11 mouse cellular contexts compared by ENCODE assay signal in genomic region chr2:110373186-110373585, GRCm38 (mm10). TPM values are rescaled to one million over a fixed set of nuclear protein-coding genes. Genes with fewer than 3 reads are reported as not detected.
"Had no signal": no experiment of that assay in that cellular context is flagged by ENCODE, and none has a peak within 500 bp of the region (broad histone marks: within the 10 kb centered on the region; RNA-seq: fewer than 3 reads in every experiment).

No protein-coding gene starts in this region.

- H3K9ac ChIP-seq: limb, embryonic 15.5 days; liver, embryonic 12.5 days; stomach, embryonic 15.5 days had no signal

- H3K4me1 ChIP-seq: limb, embryonic 15.5 days; liver, embryonic 12.5 days; stomach, embryonic 15.5 days had no signal

- H3K27ac ChIP-seq: kidney, postnatal 0 days; left cerebral cortex, adult 2 months; limb, embryonic 15.5 days; liver, embryonic 12.5 days; stomach, embryonic 15.5 days had no signal

- ATAC-seq: liver, embryonic 12.5 days; lung, postnatal 0 days had no signal

- H3K9me3 ChIP-seq: limb, embryonic 15.5 days; liver, embryonic 12.5 days; stomach, embryonic 15.5 days had no signal

- DNase-seq: kidney, adult 11 months; kidney, adult 9 months; lung, postnatal 36 days; right cerebral cortex, postnatal 14 days had no signal

- H3K4me3 ChIP-seq: left cerebral cortex, adult 2 months; limb, embryonic 15.5 days; liver, embryonic 12.5 days; stomach, embryonic 15.5 days had no signal

- H3K36me3 ChIP-seq: limb, embryonic 15.5 days; liver, embryonic 12.5 days; stomach, embryonic 15.5 days had no signal

- H3K27me3 ChIP-seq: limb, embryonic 15.5 days; liver, embryonic 12.5 days; stomach, embryonic 15.5 days had no signal

- H3K4me2 ChIP-seq: limb, embryonic 15.5 days; liver, embryonic 12.5 days; stomach, embryonic 15.5 days had no signal

RNA-seq across cellular contexts. Expression of gene Bbox1, which starts 58.8 kb away (rescaled TPM):
- polyA plus RNA-seq: spleen, adult 2 months had no signal
